Mouse (Mus musculus) urinary bladder, adult 18-20 months (tissue): ENCODE measurements around the gene Lsamp.

Experiments used
- DNase-seq, 2 experiments: peaks; one replicate each; pipeline ENCODE4 v3.0.0; 2022; ENCODE audit warnings: low spot score in 2 of 2, mixed read lengths in 2 of 2

Lsamp gene

GRCm38 (mm10) chr16:39984205-39984634 lies at the start of gene Lsamp:
TSS of gene Lsamp (plus strand) at chr16:39984361.
- DNase-seq, result peak in 1 of 2 experiments; percentile 3

- no peak for DNase-seq
These were observed 26.5 kb upstream of the Lsamp start for GRCm38 (mm10) chr16:39957686-39958085.

- DNase-seq, result no peak
These were observed 11.4 kb upstream of the Lsamp start for GRCm38 (mm10) chr16:39972712-39973111.

DNA sequence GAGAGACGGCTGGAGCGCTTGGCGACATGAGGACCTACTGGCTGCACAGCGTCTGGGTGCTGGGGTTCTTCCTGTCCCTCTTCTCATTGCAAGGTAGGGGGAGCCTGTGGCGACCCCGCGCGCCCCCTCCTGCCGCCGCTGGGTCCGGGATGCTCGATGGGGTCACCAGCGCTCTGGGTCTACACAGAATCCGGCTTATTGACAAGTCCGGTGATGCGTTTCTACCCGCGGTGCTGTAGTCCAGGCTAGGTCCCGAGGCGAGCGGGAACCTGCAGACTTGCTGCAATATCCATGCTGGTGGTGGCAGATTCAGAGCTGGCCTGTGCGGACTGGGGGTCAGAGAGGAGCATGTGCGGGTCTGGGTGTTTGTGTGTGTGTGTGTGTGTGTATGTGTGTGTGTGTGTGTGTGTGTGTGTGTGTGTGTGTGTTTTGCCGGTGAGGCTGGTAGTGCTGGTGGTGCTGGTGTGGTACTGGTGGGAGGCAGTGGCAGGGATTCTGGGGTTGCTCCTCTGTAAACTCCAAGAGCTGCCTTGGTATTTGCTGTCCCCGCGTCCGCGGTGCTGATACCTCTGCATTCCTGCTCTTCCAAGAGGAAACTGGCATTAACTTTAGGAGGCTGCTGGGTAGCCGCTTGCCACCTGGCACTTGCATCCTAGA lies 602 bp downstream of the Lsamp start:
- no peak for DNase-seq

DNA sequence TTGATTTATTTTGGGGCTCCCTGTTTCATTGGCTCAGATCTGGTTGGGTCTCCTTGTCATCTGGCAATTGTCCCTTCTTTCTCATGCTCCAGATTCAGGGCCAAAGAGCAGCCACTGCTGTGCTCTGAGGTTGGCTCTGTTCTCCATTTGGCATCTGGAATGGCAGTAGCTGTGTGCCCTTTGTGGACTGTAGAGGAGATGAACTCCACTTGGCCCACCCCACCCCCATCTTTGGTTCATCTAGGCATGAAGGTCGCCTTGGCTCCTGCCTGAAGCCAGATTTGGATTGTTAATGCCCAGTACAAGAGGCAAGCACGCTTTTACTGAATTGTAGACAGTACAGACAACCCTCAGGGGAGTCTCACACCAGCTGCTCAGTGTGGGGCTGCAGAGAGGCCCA lies 4.3 kb downstream of the Lsamp start:
- DNase-seq, result no peak

DNA sequence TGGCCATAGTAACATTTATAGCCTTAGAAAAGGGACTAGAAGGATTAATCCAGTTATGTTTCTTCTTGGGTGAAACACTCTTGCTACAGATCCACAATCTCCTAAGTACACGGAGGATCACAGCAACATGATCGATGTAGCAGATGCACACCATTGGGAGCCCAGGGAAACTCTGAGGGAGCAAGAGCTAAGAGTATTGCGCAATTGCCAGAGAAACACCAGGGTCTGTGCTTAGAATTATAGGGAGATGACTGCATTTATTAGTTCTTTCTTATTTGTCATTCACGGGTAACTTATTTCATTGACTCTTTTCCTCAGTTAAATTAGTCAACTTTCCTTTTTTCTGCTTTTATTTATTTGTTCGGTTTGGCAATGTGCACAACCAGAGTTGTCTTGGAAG lies 10.7 kb downstream of the Lsamp start:
- DNase-seq, result no peak

DNA sequence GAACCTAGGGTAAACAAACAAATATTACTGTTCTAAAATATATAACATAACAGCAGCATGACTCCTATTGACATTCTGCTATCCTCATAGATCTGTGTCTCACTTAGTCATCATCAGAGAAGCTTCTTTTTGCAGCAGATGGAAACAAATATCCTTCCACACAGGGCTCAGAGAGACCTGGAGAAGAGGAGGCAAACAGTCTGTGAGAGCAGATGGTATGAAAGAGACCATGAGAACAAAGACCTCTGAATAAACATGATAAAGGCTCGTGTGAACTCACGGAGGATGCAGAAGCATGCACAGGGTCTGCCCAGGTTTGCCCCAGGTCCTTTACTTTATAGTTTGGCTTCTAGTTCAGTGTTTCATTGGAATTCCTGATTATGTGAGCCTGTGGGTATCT lies 24.6 kb downstream of the Lsamp start:
- no peak for DNase-seq

- DNase-seq, result no peak
These were observed 26.9 kb downstream of the Lsamp start for GRCm38 (mm10) chr16:40011106-40011505.

DNA sequence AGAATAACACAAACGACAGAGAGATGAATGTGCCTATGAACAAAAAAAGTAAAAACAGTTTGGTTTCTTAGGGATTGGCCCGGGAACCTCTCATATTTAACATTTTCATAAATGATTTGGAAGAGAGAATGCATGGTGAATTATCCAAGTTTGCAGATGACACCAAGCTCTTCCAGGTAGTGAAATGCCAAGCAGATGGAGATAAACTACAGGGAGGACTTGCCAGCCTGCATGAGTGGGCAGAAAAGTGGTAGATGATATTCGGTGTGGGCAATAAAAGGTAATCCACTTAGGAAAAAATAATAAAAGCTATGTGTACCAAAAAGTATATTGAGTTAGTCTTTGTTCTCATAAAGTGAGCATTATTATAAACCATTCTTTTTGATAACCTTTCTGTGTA lies 38.5 kb downstream of the Lsamp start:
- DNase-seq, result no peak

- DNase-seq, result no peak
These were observed 52.6 kb downstream of the Lsamp start for GRCm38 (mm10) chr16:40036719-40037118.

DNA sequence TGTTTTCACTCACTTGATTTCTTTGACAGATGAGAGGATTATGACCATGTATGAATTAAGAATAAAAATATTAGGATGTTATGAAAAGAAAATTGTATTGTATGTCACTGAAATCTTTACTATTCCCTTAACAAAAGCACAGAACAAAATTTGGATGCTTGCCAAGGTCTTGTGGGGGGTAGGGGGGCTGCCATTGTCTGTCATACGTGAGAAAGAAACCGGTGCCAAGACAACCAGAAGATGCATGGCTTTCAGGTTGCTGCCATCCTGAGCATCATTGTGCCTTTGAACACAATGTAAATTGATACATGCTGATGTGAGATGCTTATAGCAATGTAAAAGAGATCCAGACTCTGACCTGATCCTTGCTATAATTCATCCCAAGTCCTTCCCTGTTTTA lies 75.4 kb downstream of the Lsamp start:
- DNase-seq, result no peak

DNA sequence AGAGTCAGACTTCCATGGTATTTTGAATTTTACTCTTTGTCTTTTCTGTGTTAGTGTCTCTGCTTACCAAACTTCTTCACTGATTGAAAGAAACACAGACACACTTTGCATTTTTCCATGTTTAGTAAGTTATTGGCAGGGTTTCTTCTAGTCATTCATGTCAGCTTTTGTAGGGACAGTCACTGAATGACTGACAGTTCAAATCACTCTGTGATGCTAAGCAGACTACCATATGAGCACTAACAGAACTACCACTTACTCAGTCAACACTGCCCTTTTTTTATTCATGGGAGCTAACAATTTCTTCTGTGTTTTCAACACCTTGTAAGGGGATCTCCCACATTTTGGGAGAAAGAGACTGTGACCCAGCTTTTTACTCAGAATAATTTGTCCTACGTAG lies 75.8 kb downstream of the Lsamp start:
- DNase-seq, result no peak

DNA sequence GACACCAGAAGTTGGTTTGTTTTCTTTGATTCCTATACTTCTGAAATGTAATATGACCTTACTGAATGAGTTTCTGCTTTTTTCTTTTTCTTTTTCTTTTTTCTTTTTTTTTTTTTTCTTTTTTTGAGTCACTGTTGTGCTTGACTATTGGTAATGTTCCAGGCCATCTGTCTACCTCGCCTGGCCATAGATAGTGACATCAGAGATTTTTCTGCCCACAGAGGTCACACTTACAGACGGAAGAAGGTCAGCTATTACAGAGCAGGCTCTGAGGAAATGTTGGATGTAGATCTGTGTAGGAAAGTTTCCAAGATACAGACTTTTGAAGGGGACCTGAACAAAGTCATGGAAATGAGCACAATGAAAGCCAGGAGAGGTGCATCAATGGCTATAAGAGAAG lies 76.3 kb downstream of the Lsamp start:
- no peak for DNase-seq

- no peak for DNase-seq
These were observed 91.4 kb downstream of the Lsamp start for GRCm38 (mm10) chr16:40075556-40075955.

DNA sequence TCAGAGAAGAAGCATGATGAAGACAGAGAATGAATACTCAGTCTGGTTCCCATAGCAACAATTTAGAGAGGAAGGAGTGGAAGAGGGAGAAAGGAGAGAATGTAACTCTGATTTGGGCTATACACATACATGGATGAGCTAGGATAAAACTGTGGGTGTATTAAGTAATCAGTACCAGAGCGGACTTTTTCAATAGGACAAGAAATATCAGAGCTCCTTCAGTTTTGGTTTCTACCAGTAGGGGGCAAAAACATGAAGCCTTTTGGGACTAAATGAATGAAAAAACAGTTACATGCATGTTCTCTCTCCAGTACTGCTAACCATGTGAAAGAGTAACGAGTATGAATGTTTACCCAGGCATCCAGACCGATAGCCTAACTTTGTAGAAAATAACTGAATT lies 96.1 kb downstream of the Lsamp start:
- DNase-seq, result no peak

DNA sequence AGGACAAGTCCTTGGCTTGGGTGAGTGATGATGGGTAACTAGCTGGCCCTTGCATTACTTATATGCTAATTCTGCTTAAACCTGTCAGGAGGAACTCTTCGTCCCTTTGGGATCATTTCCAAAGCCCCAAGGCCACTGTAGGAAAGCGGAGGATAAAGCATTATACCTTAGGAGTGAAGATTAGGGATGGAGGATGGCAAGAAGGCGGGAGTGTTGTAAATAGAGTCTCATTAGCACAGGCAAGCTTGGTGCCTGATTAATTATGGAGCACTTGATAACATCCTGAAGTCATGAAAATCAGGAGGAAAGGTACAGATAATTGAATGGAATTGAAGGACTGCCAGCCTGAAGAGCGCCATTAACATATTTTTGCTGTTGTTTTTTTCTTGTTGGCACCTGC lies 120.2 kb downstream of the Lsamp start:
- DNase-seq, result no peak

- DNase-seq, result no peak
These were observed 198.8 kb downstream of the Lsamp start for GRCm38 (mm10) chr16:40182918-40183317.

GRCm38 (mm10) chr16:40187987-40188590 lies 203.9 kb downstream of the Lsamp start:
- DNase-seq, result no peak

DNA sequence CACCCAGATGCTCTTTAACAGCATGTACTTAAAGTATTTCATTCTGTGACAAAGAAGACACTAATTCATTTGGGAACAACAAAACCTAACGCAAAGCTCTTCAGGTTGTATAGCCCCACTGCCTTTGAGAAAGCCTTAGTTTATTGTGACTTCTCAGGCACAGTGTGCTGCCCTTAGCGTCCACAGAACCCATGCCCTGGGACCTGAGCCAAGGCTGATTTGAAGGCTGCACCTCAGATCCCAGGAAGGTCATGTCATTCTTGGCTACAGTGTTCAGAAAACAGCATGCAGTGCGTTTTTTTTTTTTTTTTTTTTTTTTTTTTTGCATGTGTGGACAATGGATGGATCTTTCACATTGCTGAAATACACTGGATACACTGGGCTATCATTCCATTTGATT lies 210.2 kb downstream of the Lsamp start:
- DNase-seq, result no peak

GRCm38 (mm10) chr16:40194839-40195238 lies 210.7 kb downstream of the Lsamp start:
- DNase-seq, result no peak

DNA sequence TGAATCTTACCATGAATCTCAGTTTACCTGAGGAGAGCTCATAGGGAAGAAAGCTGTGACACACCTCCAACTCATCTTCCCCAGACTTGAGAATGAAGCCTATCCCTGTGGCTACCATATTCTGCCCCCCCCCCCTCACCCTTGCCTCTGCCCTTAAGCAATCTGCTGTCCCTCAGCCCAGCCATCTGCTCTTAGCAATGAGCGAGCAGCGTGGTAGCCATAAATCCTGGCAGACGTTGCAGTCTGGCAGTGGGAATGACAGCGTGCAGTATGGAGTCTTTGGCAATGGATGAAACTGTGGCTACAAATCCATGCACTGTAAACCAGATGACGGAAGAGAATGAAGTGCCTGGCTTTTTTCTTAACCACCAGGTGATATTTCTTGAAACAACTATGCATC lies 244.5 kb downstream of the Lsamp start:
- no peak for DNase-seq

GRCm38 (mm10) chr16:40233066-40233465 lies 248.9 kb downstream of the Lsamp start:
- DNase-seq, result no peak

- DNase-seq, result no peak
These were observed 250.2 kb downstream of the Lsamp start for GRCm38 (mm10) chr16:40234151-40234895.
